Mouse (Mus musculus): ENCODE data around the gene Kif5c.

Gene Kif5c

DNA sequence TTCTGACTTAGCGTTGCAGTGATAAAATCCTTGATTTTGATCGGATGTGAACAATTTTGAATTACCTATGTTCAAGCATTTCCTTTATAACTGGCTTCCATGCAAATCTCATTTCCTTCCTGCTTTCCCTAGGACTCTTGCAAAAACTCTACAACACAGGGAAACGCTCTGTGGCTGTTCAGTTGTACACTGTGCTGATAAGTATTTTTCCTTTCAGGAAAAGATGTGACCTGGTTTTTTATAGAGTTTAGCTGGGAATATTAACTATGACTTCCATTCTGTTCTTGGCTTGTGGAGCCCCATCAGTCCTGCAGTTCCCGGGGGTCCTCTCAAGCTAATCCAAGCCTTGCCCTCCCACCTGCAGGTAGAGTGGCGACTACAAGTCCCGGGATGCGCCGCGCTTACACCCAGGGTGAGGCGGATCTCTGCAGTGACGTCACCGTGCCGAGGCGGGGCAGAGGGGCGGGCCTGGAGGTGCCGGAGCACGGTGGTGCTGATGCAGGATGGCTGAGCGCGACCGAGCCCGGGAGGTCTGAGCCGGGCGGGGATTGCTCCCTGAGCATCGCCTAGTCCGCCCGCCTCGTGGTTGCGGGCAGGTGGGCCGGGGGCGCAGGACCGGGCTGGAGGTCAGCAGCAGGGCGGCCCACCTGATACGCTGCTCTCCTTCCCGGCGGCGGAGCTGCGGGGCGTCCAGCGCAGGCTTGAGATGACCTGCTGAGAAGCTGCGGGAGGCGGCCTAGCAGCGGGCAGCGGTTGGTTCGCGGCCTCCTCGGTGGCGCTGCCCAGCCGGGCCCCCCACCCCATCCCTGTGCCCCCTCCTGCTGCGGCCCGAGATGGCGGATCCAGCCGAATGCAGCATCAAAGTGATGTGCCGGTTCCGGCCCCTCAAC is at the start of gene Kif5c:
Gene Kif5c, plus strand, starts transcription at position 470 of the 890 bp plus-strand sequence.
- DNase-seq (ENCODE audit: extremely low read depth, low read depth), result no peak

GRCm38 (mm10) chr2:49569862-49570777 is 49.0 kb upstream of the Kif5c start:
- DNase-seq (ENCODE audit: extremely low read depth, low read depth), result no peak

GRCm38 (mm10) chr2:49570778-49571101 is 48.4 kb upstream of the Kif5c start:
- DNase-seq (ENCODE audit: extremely low read depth, low read depth), result no peak

GRCm38 (mm10) chr2:49571159-49571920 is 47.8 kb upstream of the Kif5c start:
- DNase-seq (ENCODE audit: extremely low read depth, low read depth), result no peak

DNA sequence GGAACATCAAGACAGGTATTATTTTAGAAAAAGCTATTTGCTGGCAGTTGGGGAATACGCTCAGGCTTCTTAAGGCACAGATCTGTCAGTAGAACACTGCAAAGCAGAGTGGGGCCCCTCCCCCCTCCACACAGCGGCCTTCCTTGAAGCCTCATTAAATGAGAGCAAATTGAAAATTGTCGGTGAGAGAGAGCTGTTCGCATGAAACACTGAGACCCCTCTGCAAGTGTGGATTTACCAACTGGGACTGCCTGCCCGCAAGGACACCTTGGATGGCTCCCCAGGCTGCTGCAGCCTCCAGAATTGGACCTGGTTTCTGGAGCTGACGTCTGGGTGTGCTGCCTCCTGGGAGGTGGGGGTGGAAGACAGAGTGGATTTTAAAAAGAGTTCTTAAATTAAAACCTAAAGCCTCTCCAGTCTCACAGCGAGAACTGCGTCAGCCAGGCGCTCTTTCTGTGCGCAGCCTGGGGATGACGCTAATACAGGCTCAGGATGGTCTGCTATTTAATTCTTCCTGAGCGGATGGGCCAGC is 46.9 kb upstream of the Kif5c start:
- DNase-seq (ENCODE audit: extremely low read depth, low read depth), result no peak

GRCm38 (mm10) chr2:49572684-49573083 is 46.4 kb upstream of the Kif5c start:
- DNase-seq (ENCODE audit: extremely low read depth, low read depth), result no peak

GRCm38 (mm10) chr2:49573282-49573681 is 45.8 kb upstream of the Kif5c start:
- no peak for DNase-seq (ENCODE audit: extremely low read depth, low read depth)

GRCm38 (mm10) chr2:49580585-49580984 is 38.5 kb upstream of the Kif5c start:
- DNase-seq (ENCODE audit: extremely low read depth, low read depth), result no peak

- no peak for DNase-seq (ENCODE audit: extremely low read depth, low read depth)
Observed at GRCm38 (mm10) chr2:49582546-49582945, 36.6 kb upstream of the Kif5c start.

DNA sequence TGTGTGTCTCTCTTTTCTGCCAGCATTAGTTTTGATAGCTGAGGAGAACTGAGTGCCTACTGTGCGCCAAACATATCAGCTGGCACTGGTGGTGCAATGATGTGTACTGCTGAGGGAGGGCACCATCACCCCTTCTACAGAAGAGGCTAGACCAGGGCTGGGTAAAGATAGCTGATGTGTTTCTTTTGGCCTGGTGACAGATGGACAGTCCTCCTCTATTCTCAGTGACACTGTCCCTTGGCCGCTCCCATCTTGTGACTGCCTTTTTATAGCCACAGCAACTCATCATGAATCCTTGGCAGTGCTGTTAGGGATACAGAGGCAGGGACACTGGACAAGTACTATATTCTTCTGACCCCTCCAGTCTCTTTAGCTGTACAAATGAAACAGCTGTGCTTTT is 35.8 kb upstream of the Kif5c start:
- no peak for DNase-seq (ENCODE audit: extremely low read depth, low read depth)

DNA sequence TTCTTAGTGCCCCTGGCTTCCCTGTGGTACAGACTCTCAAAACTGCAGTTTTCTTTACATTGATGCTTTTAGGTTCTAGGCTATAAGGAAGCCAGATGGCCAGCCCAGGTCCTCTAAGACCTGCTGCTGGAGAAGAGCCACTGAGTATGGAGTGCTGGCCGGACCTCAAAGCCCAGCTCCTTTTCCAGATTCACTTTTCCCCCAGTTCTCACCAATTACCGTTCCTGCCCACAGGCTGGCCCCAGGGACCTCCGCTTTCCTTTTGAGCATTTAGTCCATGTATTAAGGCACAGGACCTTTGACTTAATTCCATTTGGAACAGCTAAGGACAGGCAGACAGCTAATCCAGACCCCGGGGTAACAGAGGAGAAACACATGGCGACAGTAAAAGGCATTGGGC is 28.6 kb upstream of the Kif5c start:
- DNase-seq (ENCODE audit: extremely low read depth, low read depth), result no peak

DNA sequence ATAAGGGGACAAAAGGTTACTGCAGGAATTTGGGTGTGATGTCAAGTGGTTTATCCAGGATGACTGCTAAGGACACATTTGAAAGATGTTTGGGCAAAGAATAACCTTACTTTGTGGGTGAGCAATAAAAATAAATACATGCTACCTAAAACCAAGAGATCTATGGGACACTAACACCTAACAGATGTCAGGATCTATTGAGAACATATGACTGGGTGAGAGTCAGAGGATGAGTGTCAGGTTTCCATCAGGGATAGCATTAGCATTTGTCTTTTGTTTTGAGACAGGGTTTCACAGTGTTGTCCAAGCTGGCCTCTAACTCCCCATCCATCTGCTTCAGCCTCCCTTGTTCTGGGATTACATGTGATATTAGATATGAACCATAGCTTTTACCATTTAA is 26.2 kb upstream of the Kif5c start:
- no peak for DNase-seq (ENCODE audit: extremely low read depth, low read depth)

- DNase-seq (ENCODE audit: extremely low read depth, low read depth), result no peak
Observed at GRCm38 (mm10) chr2:49594886-49595285, 24.2 kb upstream of the Kif5c start.

GRCm38 (mm10) chr2:49596318-49596717 is 22.8 kb upstream of the Kif5c start:
- no peak for DNase-seq (ENCODE audit: extremely low read depth, low read depth)

DNA sequence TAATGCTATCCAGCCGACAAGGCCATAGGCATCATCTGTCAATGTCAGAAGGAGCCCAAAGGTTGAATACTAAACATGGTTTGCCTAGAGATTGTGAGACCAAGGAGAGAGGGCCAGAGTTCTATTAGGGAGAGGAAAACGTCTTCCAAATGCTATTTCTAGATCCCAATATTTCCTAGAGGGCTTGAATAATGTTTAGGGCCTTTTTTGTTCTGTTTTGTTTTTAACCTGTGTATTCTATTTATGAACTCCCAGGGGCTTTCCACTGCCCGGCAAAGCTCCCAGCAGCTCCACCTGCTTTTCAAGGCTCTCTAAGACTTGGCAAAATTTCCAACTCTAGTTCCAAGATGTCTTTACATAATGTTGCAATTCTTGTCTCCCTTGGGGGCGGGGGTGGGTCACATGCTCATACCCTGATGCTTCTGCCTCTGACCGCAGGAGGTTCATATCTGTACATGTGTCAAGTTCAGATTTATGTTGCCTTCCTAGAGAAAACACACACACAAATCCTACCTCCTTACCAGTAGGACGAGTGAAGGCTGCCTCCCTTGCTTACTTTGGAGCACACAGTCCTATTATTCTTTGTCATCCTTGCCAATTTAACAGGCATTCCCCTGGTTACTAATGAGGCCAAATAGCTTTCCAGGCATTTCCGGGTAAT is 18.9 kb upstream of the Kif5c start:
- DNase-seq (ENCODE audit: extremely low read depth, low read depth), result no peak

- no peak for DNase-seq (ENCODE audit: extremely low read depth, low read depth)
Observed at GRCm38 (mm10) chr2:49602791-49603349, 16.2 kb upstream of the Kif5c start.

DNA sequence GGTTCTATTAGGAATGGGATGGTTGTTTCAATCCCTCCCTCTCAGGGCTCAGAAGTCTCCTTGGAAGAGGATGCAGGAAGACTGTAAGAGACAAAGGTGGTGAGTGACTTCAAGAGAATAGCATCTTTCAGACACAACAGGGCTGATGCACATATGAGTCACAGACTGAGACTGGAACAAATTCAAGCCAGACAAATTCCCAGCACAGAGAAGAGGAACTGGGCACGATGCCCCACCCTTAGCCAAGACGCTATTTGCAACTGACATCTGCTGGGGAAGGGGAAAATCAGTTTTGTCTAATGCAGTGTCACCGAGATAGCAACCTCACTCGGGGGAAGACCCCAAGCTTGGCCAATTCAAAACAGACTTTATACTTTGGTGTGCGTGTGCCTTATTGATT is 9.5 kb upstream of the Kif5c start:
- no peak for DNase-seq (ENCODE audit: extremely low read depth, low read depth)

DNA sequence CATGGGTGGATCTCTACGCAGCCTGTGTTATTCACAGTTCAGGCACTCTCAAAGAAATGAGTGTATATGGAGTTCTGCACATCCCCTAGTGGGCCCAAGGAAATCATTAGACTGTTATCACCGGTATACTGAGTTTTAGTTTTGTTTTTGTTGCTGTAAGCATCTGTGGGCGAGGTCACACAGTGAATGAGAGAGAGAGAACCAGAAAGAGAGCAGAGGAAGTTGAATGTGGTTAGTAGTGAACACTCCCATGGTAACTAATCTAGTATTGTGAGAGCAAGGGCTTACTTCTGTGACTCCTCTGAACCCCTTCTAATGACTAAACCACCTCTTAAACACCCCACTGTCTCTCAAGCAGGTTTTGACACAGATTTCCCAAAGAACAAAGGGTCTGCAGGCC is 2.3 kb upstream of the Kif5c start:
- no peak for DNase-seq (ENCODE audit: extremely low read depth, low read depth)

DNA sequence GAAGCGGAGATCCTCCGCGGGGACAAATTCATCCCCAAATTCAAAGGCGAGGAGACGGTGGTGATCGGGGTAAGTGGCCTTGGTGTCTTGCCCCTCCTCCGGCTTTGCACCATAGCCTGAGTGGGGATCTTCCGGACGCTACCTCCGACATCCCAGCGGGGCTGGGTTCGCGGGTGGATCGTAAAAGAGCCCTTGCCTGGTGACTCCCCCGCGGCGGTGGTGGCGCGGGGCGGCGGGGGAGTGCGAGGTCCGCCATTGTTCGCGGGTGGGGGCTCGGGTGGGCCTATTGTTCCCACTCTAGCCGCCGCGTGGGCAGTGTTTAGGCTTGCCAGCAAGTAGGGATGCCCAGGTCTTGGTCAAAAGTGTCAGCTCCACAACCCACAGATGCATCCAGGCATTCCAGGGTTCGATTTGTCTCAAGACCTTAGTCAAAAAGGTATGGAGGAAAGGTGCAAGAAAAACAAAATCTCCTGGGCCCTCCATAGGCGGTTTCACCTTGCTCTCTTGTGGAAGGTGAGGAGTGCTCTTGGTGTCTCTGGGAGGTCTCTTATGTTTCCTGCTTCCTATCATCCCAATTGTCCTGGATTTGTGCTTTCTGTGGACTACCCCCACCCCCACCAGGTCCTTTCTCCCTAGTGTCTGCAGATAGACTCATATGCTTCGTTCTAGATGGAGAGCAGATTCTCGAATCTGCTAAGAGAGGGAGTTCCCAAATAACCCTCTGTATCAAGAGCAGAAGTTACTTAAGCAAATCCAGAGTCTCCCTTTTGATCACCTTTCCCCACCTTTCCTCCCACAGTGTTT is 823 bp downstream of the Kif5c start:
- no peak for DNase-seq (ENCODE audit: extremely low read depth, low read depth)

GRCm38 (mm10) chr2:49620626-49621117 is 1.6 kb downstream of the Kif5c start:
- DNase-seq (ENCODE audit: extremely low read depth, low read depth), result no peak
